Mouse (Mus musculus) liver, embryonic 14.5 days (tissue): ENCODE results near the gene Srrm1. TPM values are rescaled to one million over a fixed set of nuclear protein-coding genes. Genes with fewer than 3 reads are reported as not detected.
A peak's percentile ranks its signal among the peaks of the same experiment; 100 is the strongest.

Experiments used
- ATAC-seq: fragments of 200-750 bp; cut with Nextera tagmentation; 2 replicates; pipeline ENCODE4 v1.8.0; 2017; ENCODE audit warnings: moderate number of reproducible peaks, mild to moderate bottlenecking, moderate library complexity; ENCODE audit not compliant: insufficient read depth
- DNase-seq, 3 experiments: peaks; one replicate each; pipeline ENCODE4 v3.0.0-alpha.2; 2012 to 2013; ENCODE audit warnings: low read depth in 3 of 3, low spot score in 3 of 3
- H3K27ac ChIP-seq: fragments of 300-500 bp; sonication (generic); 2 replicates; pipeline ENCODE4 v1.5.1; 2014; ENCODE audit warnings: moderate library complexity, mild to moderate bottlenecking, control low read depth, inconsistent platforms
- H3K27me3 ChIP-seq: fragments of 300-500 bp; sonication (generic); 2 replicates; pipeline ENCODE4 v1.6.1; 2014; ENCODE audit warnings: mild to moderate bottlenecking, low read length, moderate library complexity; ENCODE audit not compliant: control insufficient read depth, insufficient read depth
- H3K36me3 ChIP-seq: fragments of 300-500 bp; sonication (generic); replicated peaks from 2 replicates; pipeline ENCODE4 v1.6.1; 2014; ENCODE audit warnings: low read depth; ENCODE audit not compliant: control insufficient read depth, insufficient read depth
- H3K4me1 ChIP-seq, 2 experiments: fragments of 200-500 bp in 1 of 2; fragments of 300-500 bp in 1 of 2; sonication (generic) in 1 of 2; replicated peaks; 2 replicates each; pipeline ENCODE4 v1.6.1; 2012 to 2014; ENCODE audit warnings: antibody characterized with exemption in 1 of 2, inconsistent platforms in 1 of 2, low read length in 1 of 2; ENCODE audit not compliant: control insufficient read depth in 2 of 2, insufficient read depth in 2 of 2
- H3K4me2 ChIP-seq: fragments of 300-500 bp; sonication (generic); 2 replicates; pipeline ENCODE4 v1.6.1; 2014; ENCODE audit warnings: low read depth, mild to moderate bottlenecking, control low read depth, moderate library complexity
- H3K4me3 ChIP-seq, 2 experiments: fragments of 200-500 bp in 1 of 2; fragments of 300-500 bp in 1 of 2; sonication (generic) in 1 of 2; 2 replicates each; pipeline ENCODE4 v1.5.1; 2012 to 2014; ENCODE audit warnings: low read depth in 2 of 2, low read length in 2 of 2, mild to moderate bottlenecking in 2 of 2, control low read depth in 1 of 2, inconsistent platforms in 1 of 2, moderate library complexity in 1 of 2; ENCODE audit not compliant: insufficient read depth in 1 of 2
- H3K9ac ChIP-seq: fragments of 300-500 bp; sonication (generic); replicated peaks from 2 replicates; pipeline ENCODE4 v1.6.1; 2014; ENCODE audit warnings: mild to moderate bottlenecking, control low read depth, moderate library complexity
- H3K9me3 ChIP-seq: fragments of 300-500 bp; sonication (generic); 2 replicates; pipeline ENCODE4 v1.6.1; 2016; ENCODE audit warnings: low read length, mixed read lengths; ENCODE audit not compliant: control insufficient read depth
- CTCF ChIP-seq: IDR thresholded peaks from 2 replicates; pipeline ENCODE4 v1.5.1; 2016; ENCODE audit warnings: antibody characterized with exemption, low read depth, control low read depth
- EP300 ChIP-seq: IDR thresholded peaks from 2 replicates; pipeline ENCODE4 v1.6.1; 2016; ENCODE audit warnings: antibody characterized with exemption, low read depth
- WGBS: fragments of 180-500 bp; shearing (Covaris S2); extraction: QIAGEN DNeasy Blood & Tissue Kit; methylation state at CpG from one replicate; pipeline ENCODE4 v1.1.7; 2014; ENCODE audit not compliant: insufficient replicate concordance; 5-methylcytosine and 5-hydroxymethylcytosine counted together
- polyA plus RNA-seq, 2 experiments: library from polyadenylated mRNA; depleted of rRNA in 1 of 2; stranded (reverse) in 1 of 2; unstranded in 1 of 2; fragments of >200 nt; fragmentation: Nextera tagmentation in 1 of 2; extraction: Ambion mirVana in 1 of 2; gene quantifications; 2 replicates each; pipeline versions ENCODE4 v1.2.1 to v1.2.3; 2012 to 2014

Gene Srrm1
- polyA plus RNA-seq, 2 experiments, result 43.6 to 94.8 TPM

GRCm38 (mm10) chr4:135287975-135288374 lies 65.1 kb downstream of the Srrm1 start:
- DNase-seq, result peak; percentile 82 to 83 (median 83)
- peak overlapping the region; percentile 61 for H3K9ac ChIP-seq
- peak overlapping the region; percentile 67 for H3K4me2 ChIP-seq

GRCm38 (mm10) chr4:135286833-135287395 lies 66.2 kb downstream of the Srrm1 start:
- H3K27ac ChIP-seq, result peak overlapping the region; percentile 93
- DNase-seq (peak in 1 of 3 experiments; percentile 71), ATAC-seq (peak; percentile 75)
- H3K4me2 ChIP-seq, result peak overlapping the region; percentile 67
- H3K9ac ChIP-seq, result peak overlapping the region; percentile 61
- TF ChIP-seq EP300 (peak; percentile 69), CTCF (no peak)
- peak overlapping the region in 1 of 2 experiments; percentile 1; a peak in 3 of 4 replicates for H3K4me3 ChIP-seq
- H3K36me3 ChIP-seq, result no peaks in the 10 kb centered on the region
- no peaks in the 10 kb centered on the region; the same call in 1 of the 2 replicates for H3K9me3 ChIP-seq
- WGBS, result 6% methylated on average over 16 of the region's 16 CpGs
- H3K27me3 ChIP-seq, result no peaks in the 10 kb centered on the region
- H3K4me1 ChIP-seq, result peaks cover 46 to 48% of the 10 kb centered on the region in 2 experiments

More at GRCm38 (mm10) chr4:135287975-135288374, 65.1 kb downstream of the Srrm1 start:
- WGBS, result 4% methylated on average over 3 of the region's 3 CpGs
- Histone ChIP-seq H3K36me3 (no peaks in the 10 kb centered on the region), H3K9me3 (no peaks in the 10 kb centered on the region; the same call in 1 of the 2 replicates), H3K27ac (peak overlapping the region; percentile 93), H3K4me1 (peaks cover 54 to 55% of the 10 kb centered on the region in 2 experiments), H3K4me3 (peak overlapping the region in 1 of 2 experiments; percentile 1; a peak in 1 of 4 replicates), H3K27me3 (no peaks in the 10 kb centered on the region)
- TF ChIP-seq EP300, result peak; percentile 96
- TF ChIP-seq CTCF, result 0 out of 2 replicates have a peak, but pooled peaks have one; percentile 6
- ATAC-seq, result peak; percentile 86

GRCm38 (mm10) chr4:135286033-135286622 lies 67.0 kb downstream of the Srrm1 start:
- Histone ChIP-seq H3K4me2 (peak overlapping the region; percentile 67), H3K27ac (peak overlapping the region; percentile 93), H3K4me3 (no peak overlapping the region), H3K9ac (peak overlapping the region; percentile 61), H3K9me3 (no peaks in the 10 kb centered on the region; the same call in 1 of the 2 replicates), H3K4me1 (peaks cover 42 to 44% of the 10 kb centered on the region in 2 experiments), H3K36me3 (no peaks in the 10 kb centered on the region), H3K27me3 (no peaks in the 10 kb centered on the region)
- ATAC-seq, result no peak
- 35% methylated on average over 12 of the region's 12 CpGs for WGBS
- no peak for TF ChIP-seq CTCF
- no peak for TF ChIP-seq EP300
- no peak for DNase-seq

- no peak overlapping the region for H3K4me3 ChIP-seq
- H3K4me2 ChIP-seq, result peak overlapping the region; percentile 33
- WGBS, result 56% methylated on average over 8 of the region's 8 CpGs
- peak overlapping the region; percentile 93 for H3K27ac ChIP-seq
- H3K9me3 ChIP-seq, result no peaks in the 10 kb centered on the region; the same call in 1 of the 2 replicates
- ATAC-seq, result no peak
- no peak for DNase-seq
- TF ChIP-seq CTCF, result no peak
- TF ChIP-seq EP300, result no peak
- H3K9ac ChIP-seq, result peak overlapping the region; percentile 41; the same call in 1 of the 2 replicates
- H3K4me1 ChIP-seq, result peaks cover 42 to 44% of the 10 kb centered on the region in 2 experiments
- no peaks in the 10 kb centered on the region for H3K36me3 ChIP-seq
- H3K27me3 ChIP-seq, result no peaks in the 10 kb centered on the region
Measured at GRCm38 (mm10) chr4:135285436-135285835, 67.7 kb downstream of the Srrm1 start.

- Histone ChIP-seq H3K9me3 (no peaks in the 10 kb centered on the region; the same call in 1 of the 2 replicates), H3K9ac (no peak overlapping the region), H3K27me3 (no peaks in the 10 kb centered on the region), H3K4me3 (no peak overlapping the region), H3K36me3 (no peaks in the 10 kb centered on the region), H3K4me1 (peaks cover 37 to 39% of the 10 kb centered on the region in 2 experiments), H3K4me2 (no peak overlapping the region), H3K27ac (no peak overlapping the region)
- DNase-seq, result no peak
- TF ChIP-seq EP300, result no peak
- TF ChIP-seq CTCF, result peak; percentile 57
- no peak for ATAC-seq
- WGBS, result 80% methylated on average over 7 of the region's 7 CpGs
Measured at GRCm38 (mm10) chr4:135283875-135284274, 69.2 kb downstream of the Srrm1 start.
